Mouse (Mus musculus): ENCODE results near the gene Reep3. TPM values are rescaled to one million over a fixed set of nuclear protein-coding genes. Genes with fewer than 3 reads are reported as not detected.
"Not testable (repeated sequence)": the region's sequence is repeated elsewhere in the genome, so short reads cannot be mapped to it uniquely, and the experiment has no call there.

Gene Reep3
- polyA plus RNA-seq, 1 experiment from 2014 or later, result 38.6 TPM

DNA sequence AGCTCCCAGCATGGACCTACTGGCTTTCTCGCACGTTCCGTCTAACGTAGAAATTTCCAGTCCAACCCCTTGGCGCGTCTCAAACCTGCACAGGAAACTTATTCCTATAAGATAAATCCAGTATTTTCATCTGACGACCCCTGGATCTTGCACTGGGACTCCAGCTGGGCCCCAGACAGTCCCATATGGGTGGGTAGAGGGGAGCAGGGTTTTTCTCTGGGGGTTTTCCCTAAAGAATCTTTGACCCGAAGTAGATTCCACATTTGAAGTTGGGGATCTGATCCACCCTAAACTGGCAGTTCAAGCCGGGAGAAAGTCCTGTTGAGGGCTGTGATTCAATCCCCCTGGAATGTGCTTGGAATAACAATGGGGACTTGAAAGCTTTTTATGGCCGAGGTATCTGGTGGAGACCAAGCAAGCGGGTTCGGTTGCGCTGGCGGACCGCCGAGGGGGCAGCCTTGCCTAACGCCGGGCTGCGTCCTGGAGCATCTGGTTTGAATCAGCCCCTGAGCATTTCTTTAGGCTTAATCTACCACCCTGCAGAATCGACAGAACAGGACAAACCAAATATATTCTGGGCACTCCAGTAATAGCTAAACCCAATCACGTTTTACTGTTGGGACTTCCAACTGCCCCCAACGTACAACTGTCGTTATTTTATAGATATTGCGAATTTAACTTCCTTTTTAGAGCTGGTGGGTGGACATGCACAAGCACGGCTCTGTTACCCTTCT lies 93.6 kb downstream of the Reep3 start:
- H3K9ac ChIP-seq (ENCODE audit: low read length), result peak overlapping the region; percentile 64
- no peaks in the 10 kb centered on the region for H3K27me3 ChIP-seq (ENCODE audit: control insufficient read depth, insufficient read depth, low read depth, low read length)
- H3K36me3 ChIP-seq (ENCODE audit: control insufficient read depth, insufficient read depth, low read length), result no peaks in the 10 kb centered on the region
- H3K4me2 ChIP-seq (ENCODE audit: low read depth, low read length), result peak overlapping the region; percentile 62
- peak overlapping the region; percentile 50 for H3K4me3 ChIP-seq (ENCODE audit: low read length)
- 0 out of 2 replicates have a peak, but pooled peaks cover 2% of the 10 kb centered on the region for H3K9me3 ChIP-seq (ENCODE audit: control insufficient read depth, low read length)
- H3K4me1 ChIP-seq (replicated peaks; ENCODE audit: control insufficient read depth, insufficient read depth, low read length), result peaks cover 27% of the 10 kb centered on the region
- peak overlapping the region; percentile 86 for H3K27ac ChIP-seq (ENCODE audit: low read length)
- under 1% methylated on average over 25 of the region's 25 CpGs for WGBS
- peak; percentile 49 for ATAC-seq (ENCODE audit: low read depth)

DNA sequence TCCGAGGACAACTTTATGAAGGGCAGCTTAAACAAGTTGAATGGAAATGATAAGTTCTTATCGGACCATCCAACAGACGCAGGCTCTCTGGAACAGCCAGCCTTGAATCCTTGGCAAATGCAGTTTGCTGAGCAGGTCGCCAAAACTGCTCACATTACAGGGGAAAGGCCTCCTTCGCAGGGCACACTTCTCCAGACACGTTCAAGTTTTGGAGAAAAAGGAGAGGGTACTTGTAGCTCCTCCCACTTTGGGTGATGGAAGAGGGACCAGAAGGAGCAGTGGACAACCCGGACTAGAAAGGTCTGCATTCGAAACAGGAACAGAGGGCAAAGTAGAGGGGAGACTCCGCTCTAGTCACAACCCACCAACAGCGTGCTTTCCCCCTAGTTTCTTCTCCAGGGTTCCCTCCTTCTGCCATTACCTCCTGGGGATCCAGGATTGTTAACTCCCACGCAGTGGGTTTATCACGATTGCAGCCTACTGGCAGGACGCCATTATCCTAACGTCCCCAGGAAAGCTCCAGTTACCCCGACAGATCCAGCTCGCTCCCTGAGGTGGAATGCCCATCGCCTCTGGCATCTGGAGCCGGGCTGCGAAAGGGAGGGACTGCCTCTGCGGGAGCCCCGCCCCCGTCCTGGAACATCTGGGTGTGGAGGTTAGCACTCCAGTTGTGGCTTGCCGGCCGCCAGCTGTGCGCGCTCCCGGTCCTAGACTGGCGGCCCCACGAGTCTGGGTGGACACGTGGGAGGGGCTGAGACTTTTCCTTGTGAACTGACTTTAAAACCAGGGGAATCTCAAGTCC lies 94.3 kb downstream of the Reep3 start:
- Histone ChIP-seq H3K4me2 (ENCODE audit: low read depth, low read length) (peak overlapping the region; percentile 62), H3K9ac (ENCODE audit: low read length) (peak overlapping the region; percentile 64), H3K27ac (ENCODE audit: low read length) (peak overlapping the region; percentile 86), H3K4me1 (replicated peaks; ENCODE audit: control insufficient read depth, insufficient read depth, low read length) (peaks cover 27% of the 10 kb centered on the region), H3K9me3 (ENCODE audit: control insufficient read depth, low read length) (0 out of 2 replicates have a peak, but pooled peaks cover 2% of the 10 kb centered on the region), H3K4me3 (ENCODE audit: low read length) (peak overlapping the region; percentile 50), H3K36me3 (ENCODE audit: control insufficient read depth, insufficient read depth, low read length) (no peaks in the 10 kb centered on the region), H3K27me3 (ENCODE audit: control insufficient read depth, insufficient read depth, low read depth, low read length) (no peaks in the 10 kb centered on the region)
- peak; percentile 81 for ATAC-seq (ENCODE audit: low read depth)
- 13% methylated on average over 30 of the region's 30 CpGs for WGBS

DNA sequence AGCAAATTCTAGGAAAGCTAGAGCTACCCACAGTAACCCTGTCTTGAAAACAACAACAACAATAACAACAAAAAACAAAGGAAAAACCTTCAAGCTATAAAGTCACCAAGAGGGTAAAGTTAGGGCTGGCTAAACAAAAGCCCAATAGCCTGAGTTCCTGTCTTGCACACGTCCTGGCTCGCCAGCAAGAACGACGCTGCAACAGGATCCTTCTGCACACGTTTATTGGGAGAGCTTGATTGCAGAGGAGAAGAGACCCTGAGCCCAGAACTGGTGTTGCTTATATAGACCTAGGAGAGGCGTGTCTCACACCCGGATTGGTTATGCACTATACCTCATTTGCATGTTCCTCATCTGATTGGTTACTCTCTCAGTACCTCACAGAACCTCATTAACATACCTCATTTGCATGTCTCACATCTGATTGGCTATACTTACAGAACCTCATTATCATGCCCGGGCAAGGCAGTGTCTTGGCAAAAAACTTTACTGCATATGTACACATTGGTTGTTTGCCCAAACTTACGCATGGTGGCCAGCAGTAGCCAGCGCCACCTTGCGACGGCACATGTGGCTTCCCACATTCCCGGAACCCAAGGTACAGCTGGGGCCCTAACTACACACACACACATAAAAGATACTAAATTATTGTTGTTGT lies 95.7 kb downstream of the Reep3 start:
- H3K4me1 ChIP-seq (replicated peaks; ENCODE audit: control insufficient read depth, insufficient read depth, low read length), result peaks cover 27% of the 10 kb centered on the region
- not testable (repeated sequence) for H3K4me3 ChIP-seq (ENCODE audit: low read length); H3K27ac ChIP-seq (ENCODE audit: low read length); H3K9ac ChIP-seq (ENCODE audit: low read length); H3K27me3 ChIP-seq (ENCODE audit: control insufficient read depth, insufficient read depth, low read depth, low read length); H3K9me3 ChIP-seq (ENCODE audit: control insufficient read depth, low read length); H3K36me3 ChIP-seq (ENCODE audit: control insufficient read depth, insufficient read depth, low read length); ATAC-seq (ENCODE audit: low read depth); H3K4me2 ChIP-seq (ENCODE audit: low read depth, low read length)
- WGBS, result 90% methylated on average over 13 of the region's 13 CpGs

DNA sequence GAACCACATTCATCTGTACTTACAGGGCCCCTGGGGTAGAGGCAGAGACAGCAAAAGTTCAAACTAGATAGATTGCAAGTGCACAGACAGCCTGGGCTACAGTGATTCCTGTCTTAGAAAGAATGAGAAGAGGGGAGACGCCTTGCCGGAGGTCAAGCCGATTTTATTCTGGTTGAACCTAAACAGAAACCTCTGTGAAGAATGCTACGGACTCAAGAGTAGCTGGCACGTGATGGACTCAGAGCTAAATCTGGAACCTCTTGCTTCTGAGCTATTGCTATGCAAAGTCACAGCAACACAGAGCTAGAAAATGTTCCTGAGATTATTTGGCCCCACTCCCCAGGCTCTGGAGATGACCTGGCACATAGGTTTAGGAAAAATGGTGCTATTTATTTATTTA lies 96.6 kb downstream of the Reep3 start:
- 85% methylated on average over 5 of the region's 5 CpGs for WGBS
- Histone ChIP-seq H3K4me2 (ENCODE audit: low read depth, low read length) (no peak overlapping the region), H3K9ac (ENCODE audit: low read length) (no peak overlapping the region)

DNA sequence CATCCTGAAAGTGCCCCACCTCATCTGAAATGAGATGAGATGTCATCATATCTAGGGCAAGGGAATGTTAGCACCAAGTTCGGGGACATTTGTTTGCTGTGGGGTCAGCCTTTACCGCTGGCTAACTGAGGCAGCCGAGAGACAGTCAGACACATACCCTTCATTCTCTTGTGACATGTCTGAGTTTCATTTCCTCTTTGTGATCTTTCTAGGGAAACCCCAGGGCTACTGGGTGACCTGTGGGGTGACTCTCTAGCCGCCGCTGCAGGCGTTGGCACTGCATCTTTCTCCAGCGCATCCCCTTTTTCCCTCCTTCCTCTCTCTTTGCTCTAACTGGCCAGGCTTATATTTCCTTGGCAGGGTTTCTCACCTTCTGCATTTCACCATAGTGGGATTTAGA lies 98.0 kb downstream of the Reep3 start:
- no peak overlapping the region for H3K27ac ChIP-seq (ENCODE audit: low read length)
- ATAC-seq (ENCODE audit: low read depth), result no peak
- 0 out of 2 replicates have a peak, but pooled peaks cover 2% of the 10 kb centered on the region for H3K9me3 ChIP-seq (ENCODE audit: control insufficient read depth, low read length)
- H3K4me2 ChIP-seq (ENCODE audit: low read depth, low read length), result no peak overlapping the region
- H3K4me3 ChIP-seq (ENCODE audit: low read length), result no peak overlapping the region
- no peaks in the 10 kb centered on the region for H3K27me3 ChIP-seq (ENCODE audit: control insufficient read depth, insufficient read depth, low read depth, low read length)
- H3K36me3 ChIP-seq (ENCODE audit: control insufficient read depth, insufficient read depth, low read length), result no peaks in the 10 kb centered on the region
- H3K4me1 ChIP-seq (replicated peaks; ENCODE audit: control insufficient read depth, insufficient read depth, low read length), result peaks cover 26% of the 10 kb centered on the region
- 84% methylated on average over 7 of the region's 7 CpGs for WGBS
- H3K9ac ChIP-seq (ENCODE audit: low read length), result no peak overlapping the region

More for the DNA sequence above, 96.6 kb downstream of the Reep3 start:
- no peak for ATAC-seq (ENCODE audit: low read depth)
- H3K36me3 ChIP-seq (ENCODE audit: control insufficient read depth, insufficient read depth, low read length), result no peaks in the 10 kb centered on the region
- no peaks in the 10 kb centered on the region for H3K27me3 ChIP-seq (ENCODE audit: control insufficient read depth, insufficient read depth, low read depth, low read length)
- H3K4me3 ChIP-seq (ENCODE audit: low read length), result no peak overlapping the region
- H3K4me1 ChIP-seq (replicated peaks; ENCODE audit: control insufficient read depth, insufficient read depth, low read length), result peaks cover 29% of the 10 kb centered on the region
- H3K9me3 ChIP-seq (ENCODE audit: control insufficient read depth, low read length), result 0 out of 2 replicates have a peak, but pooled peaks cover 2% of the 10 kb centered on the region
- no peak overlapping the region for H3K27ac ChIP-seq (ENCODE audit: low read length)

DNA sequence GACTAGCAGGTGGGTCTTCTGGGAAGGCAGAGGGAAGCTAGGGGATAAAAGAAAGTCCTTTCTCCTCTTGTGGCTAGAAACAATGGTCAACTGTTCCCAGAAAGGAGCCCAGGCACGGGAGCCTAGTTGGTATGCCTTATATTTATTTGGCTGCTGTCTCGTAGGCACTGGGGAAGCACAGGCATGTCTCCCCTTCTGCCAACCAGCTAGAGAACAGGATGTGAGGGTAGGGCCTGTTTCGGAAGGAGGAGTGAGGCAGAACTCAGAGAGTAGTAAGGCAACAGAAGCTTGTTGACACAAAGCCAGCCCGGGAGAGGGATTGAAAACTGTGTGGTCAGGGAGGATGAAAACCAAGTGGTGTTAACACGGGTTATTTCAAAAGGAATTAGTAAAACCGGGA lies 101.6 kb downstream of the Reep3 start:
- Histone ChIP-seq H3K27ac (ENCODE audit: low read length) (peak overlapping the region; percentile 49; the same call in 1 of the 2 replicates), H3K4me3 (ENCODE audit: low read length) (no peak overlapping the region), H3K9ac (ENCODE audit: low read length) (no peak overlapping the region), H3K36me3 (ENCODE audit: control insufficient read depth, insufficient read depth, low read length) (no peaks in the 10 kb centered on the region), H3K27me3 (ENCODE audit: control insufficient read depth, insufficient read depth, low read depth, low read length) (no peaks in the 10 kb centered on the region), H3K4me1 (replicated peaks; ENCODE audit: control insufficient read depth, insufficient read depth, low read length) (peaks cover 10% of the 10 kb centered on the region), H3K4me2 (ENCODE audit: low read depth, low read length) (no peak overlapping the region; the same call in 1 of the 2 replicates), H3K9me3 (ENCODE audit: control insufficient read depth, low read length) (no peaks in the 10 kb centered on the region)
- peak; percentile 24; the same call in 1 of the 2 replicates for ATAC-seq (ENCODE audit: low read depth)
- 30% methylated on average over 6 of the region's 6 CpGs for WGBS

DNA sequence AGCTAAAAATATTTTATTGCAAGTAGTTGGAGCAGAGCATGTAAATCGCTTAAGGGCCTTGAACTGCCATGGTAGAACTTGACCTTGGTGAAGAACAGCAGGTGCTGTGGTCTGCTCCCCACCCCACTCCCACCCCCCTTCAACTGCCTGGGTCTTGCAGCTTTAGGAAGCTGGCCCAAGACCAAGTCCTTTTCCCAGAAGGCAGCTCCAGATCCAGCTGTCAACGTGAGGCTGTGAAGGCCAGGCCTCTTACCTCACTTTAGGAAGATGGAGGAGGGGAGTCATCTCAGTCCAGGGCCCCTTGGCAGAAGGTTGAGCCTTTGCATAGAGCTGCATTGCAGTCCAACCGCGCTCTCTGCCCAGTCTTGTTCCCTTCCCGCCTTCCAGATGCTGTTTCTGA lies 102.3 kb downstream of the Reep3 start:
- Histone ChIP-seq H3K27me3 (ENCODE audit: control insufficient read depth, insufficient read depth, low read depth, low read length) (no peaks in the 10 kb centered on the region), H3K27ac (ENCODE audit: low read length) (0 out of 2 replicates have a peak overlapping the region, but pooled peaks have one; percentile 15), H3K4me2 (ENCODE audit: low read depth, low read length) (no peak overlapping the region), H3K9me3 (ENCODE audit: control insufficient read depth, low read length) (peaks cover 6% of the 10 kb centered on the region), H3K36me3 (ENCODE audit: control insufficient read depth, insufficient read depth, low read length) (no peaks in the 10 kb centered on the region), H3K4me1 (replicated peaks; ENCODE audit: control insufficient read depth, insufficient read depth, low read length) (peaks cover 10% of the 10 kb centered on the region), H3K4me3 (ENCODE audit: low read length) (no peak overlapping the region), H3K9ac (ENCODE audit: low read length) (no peak overlapping the region)
- no peak for ATAC-seq (ENCODE audit: low read depth)
- 51% methylated on average over 5 of the region's 5 CpGs for WGBS

DNA sequence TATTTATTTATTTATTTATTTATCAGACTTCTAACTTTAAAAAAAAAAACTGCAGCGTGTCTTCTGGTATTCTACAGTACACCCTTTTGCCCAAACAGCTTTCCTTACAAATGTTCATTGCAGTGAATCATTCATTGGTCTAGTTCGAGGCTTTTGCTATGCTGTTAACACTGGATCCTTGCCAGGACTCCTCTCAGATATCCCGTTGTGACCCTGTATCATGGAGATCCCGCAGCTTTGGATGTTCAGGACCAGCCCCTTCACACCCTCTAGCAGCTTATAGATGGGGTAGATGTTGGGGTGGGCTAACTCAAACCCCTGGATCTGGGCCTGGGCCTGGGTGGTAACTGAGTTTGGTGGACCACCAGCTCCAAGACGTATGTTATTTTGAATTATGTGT lies 104.2 kb downstream of the Reep3 start:
- Histone ChIP-seq H3K4me3 (ENCODE audit: low read length) (no peak overlapping the region), H3K4me2 (ENCODE audit: low read depth, low read length) (no peak overlapping the region), H3K27ac (ENCODE audit: low read length) (no peak overlapping the region), H3K9me3 (ENCODE audit: control insufficient read depth, low read length) (peaks cover 13% of the 10 kb centered on the region), H3K9ac (ENCODE audit: low read length) (no peak overlapping the region), H3K27me3 (ENCODE audit: control insufficient read depth, insufficient read depth, low read depth, low read length) (no peaks in the 10 kb centered on the region), H3K36me3 (ENCODE audit: control insufficient read depth, insufficient read depth, low read length) (no peaks in the 10 kb centered on the region), H3K4me1 (replicated peaks; ENCODE audit: control insufficient read depth, insufficient read depth, low read length) (peaks cover 10% of the 10 kb centered on the region)
- ATAC-seq (ENCODE audit: low read depth), result no peak
- WGBS, result 30% methylated on average over 5 of the region's 5 CpGs

DNA sequence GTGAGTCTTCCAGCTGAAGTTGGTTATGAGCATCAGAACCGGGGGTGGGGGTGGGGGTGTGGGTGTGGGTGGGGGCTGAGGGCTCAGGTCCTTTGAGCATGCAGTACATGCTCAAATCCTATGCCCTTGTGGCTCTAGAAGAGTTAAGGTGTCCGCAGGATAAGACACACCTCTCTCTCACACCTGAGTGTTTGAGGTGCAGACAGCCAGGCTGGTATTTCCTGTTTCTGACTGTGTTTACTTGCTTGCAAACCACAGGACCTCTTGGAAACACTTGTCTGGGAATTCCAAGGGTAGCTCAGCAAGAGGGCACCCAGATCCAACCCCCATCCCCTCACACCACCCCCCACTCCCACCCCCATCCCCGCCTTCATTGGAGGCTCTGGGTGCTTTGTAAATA lies 106.2 kb downstream of the Reep3 start:
- Histone ChIP-seq H3K27ac (ENCODE audit: low read length) (no peak overlapping the region), H3K4me3 (ENCODE audit: low read length) (no peak overlapping the region), H3K9me3 (ENCODE audit: control insufficient read depth, low read length) (peaks cover 13% of the 10 kb centered on the region), H3K9ac (ENCODE audit: low read length) (no peak overlapping the region), H3K4me2 (ENCODE audit: low read depth, low read length) (no peak overlapping the region), H3K27me3 (ENCODE audit: control insufficient read depth, insufficient read depth, low read depth, low read length) (no peaks in the 10 kb centered on the region), H3K36me3 (ENCODE audit: control insufficient read depth, insufficient read depth, low read length) (no peaks in the 10 kb centered on the region), H3K4me1 (replicated peaks; ENCODE audit: control insufficient read depth, insufficient read depth, low read length) (peaks cover 10% of the 10 kb centered on the region)
- peak; percentile 91 for ATAC-seq (ENCODE audit: low read depth)
- WGBS, result 52% methylated on average over 3 of the region's 3 CpGs
